In the genomic region with DNA sequence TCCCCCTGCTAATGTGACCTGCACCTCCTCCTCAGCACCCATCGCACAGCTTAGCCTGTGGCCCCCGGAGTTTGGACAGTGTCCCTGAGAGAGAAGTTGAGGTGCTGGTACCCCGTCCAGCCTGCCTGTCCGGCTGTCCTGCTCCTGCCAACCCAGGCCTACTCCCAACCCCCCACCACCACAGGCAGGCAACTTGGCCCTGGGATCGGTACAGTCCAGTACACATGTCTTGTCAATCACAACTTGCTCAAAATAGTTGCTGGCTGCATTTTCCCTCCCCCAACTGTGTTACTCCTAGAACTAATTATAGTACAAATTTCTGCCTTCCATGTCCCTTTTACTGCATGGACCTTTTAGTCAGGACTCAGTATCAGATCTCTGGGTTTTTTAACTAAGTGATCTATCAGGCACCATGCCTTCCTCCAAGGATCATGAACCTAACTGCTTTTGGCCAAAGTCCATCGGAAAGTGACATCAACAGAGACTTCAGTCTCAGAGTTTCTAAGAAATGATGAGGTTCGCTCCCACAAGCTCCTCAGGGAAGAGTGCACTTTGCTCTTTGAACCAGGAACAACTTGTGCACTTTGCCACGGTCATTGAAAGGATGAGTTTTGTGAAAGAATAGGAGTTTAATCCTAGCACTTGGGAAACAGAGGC, we compare ENCODE assay signal across 10 mouse cellular contexts. TPM values are rescaled to one million over a fixed set of nuclear protein-coding genes. Genes with fewer than 3 reads are reported as not detected.
DNase-seq lines count a peak whose midpoint lies in the region; ATAC-seq lines count a peak whose summit lies in the region.
"Had no signal": no experiment of that assay in that cellular context is flagged by ENCODE, and none has a peak within 500 bp of the region (broad histone marks: within the 10 kb centered on the region; RNA-seq: fewer than 3 reads in every experiment).

A gene (minus strand): TSS at position 201 of the 657 bp plus-strand sequence.

- H3K27ac ChIP-seq in kidney, embryonic 15.5 days: no peak within 1 kb of the TSS
- no peak within 1 kb of the TSS for H3K27ac ChIP-seq in intestine, embryonic 15.5 days
- H3K27ac ChIP-seq: midbrain, embryonic 13.5 days had no signal

- WGBS in kidney, embryonic 15.5 days: 83% methylated on average over 8 of the region's 8 CpGs
- 75% methylated on average over 8 of the region's 8 CpGs for WGBS in intestine, embryonic 15.5 days

- 0 out of 2 replicates have a peak, but pooled peaks cover 1% of the 10 kb centered on the region for H3K4me1 ChIP-seq in kidney, embryonic 15.5 days
- H3K4me1 ChIP-seq in intestine, embryonic 15.5 days (replicated peaks): 0 out of 2 replicates have a peak, but pooled peaks cover 2% of the 10 kb centered on the region
- H3K4me1 ChIP-seq: midbrain, embryonic 13.5 days had no signal

- H3K9me3 ChIP-seq in kidney, embryonic 15.5 days (replicated peaks): no peaks in the 10 kb centered on the region
- no peaks in the 10 kb centered on the region for H3K9me3 ChIP-seq in intestine, embryonic 15.5 days
- H3K9me3 ChIP-seq: midbrain, embryonic 13.5 days had no signal

- no peak for ATAC-seq in kidney, embryonic 15.5 days (replicated peaks; ENCODE audit: low FRiP score)
- peak; percentile 48 for ATAC-seq in intestine, embryonic 15.5 days
- ATAC-seq: midbrain, embryonic 13.5 days had no signal

- H3K9ac ChIP-seq in kidney, embryonic 15.5 days: no peak within 1 kb of the TSS
- no peak within 1 kb of the TSS for H3K9ac ChIP-seq in intestine, embryonic 15.5 days
- H3K9ac ChIP-seq: midbrain, embryonic 13.5 days had no signal

- H3K27me3 ChIP-seq in kidney, embryonic 15.5 days: peaks cover 18% of the 10 kb centered on the region
- no peaks in the 10 kb centered on the region for H3K27me3 ChIP-seq in intestine, embryonic 15.5 days (replicated peaks)

- H3K4me2 ChIP-seq in kidney, embryonic 15.5 days: no peak within 1 kb of the TSS
- H3K4me2 ChIP-seq in intestine, embryonic 15.5 days (replicated peaks): no peak within 1 kb of the TSS
- H3K4me2 ChIP-seq: midbrain, embryonic 13.5 days had no signal

- no peaks in the 10 kb centered on the region for H3K36me3 ChIP-seq in kidney, embryonic 15.5 days
- H3K36me3 ChIP-seq in intestine, embryonic 15.5 days: no peaks in the 10 kb centered on the region
- H3K36me3 ChIP-seq: midbrain, embryonic 13.5 days had no signal

- peak; percentile 44 for DNase-seq in kidney, adult 18-20 months
- DNase-seq in heart, adult 8-10 months (ENCODE audit: low spot score): peak; percentile 69
- peak; percentile 93 for DNase-seq in skeletal muscle tissue, adult 2 months (ENCODE audit: low read depth, low spot score)
- no peak for DNase-seq in adrenal gland, postnatal 36 days
- no peak for DNase-seq in left cerebral cortex, adult 11 months (ENCODE audit: low spot score)
- no peak for DNase-seq in adrenal gland, postnatal 4 days (ENCODE audit: low spot score in 2 of 2)
- DNase-seq: cerebellum, postnatal 25 days had no signal

- no peak within 1 kb of the TSS for H3K4me3 ChIP-seq in kidney, embryonic 15.5 days (replicated peaks)
- no peak within 1 kb of the TSS for H3K4me3 ChIP-seq in intestine, embryonic 15.5 days (replicated peaks)
- H3K4me3 ChIP-seq: midbrain, embryonic 13.5 days had no signal

RNA-seq across cellular contexts. Expression of the gene that starts here (rescaled TPM):
- 2.2 and 3.3 TPM in 2 replicates for polyA plus RNA-seq in kidney, embryonic 15.5 days (2015; fragmentation: Nextera tagmentation; extraction: Ambion mirVana)
- 100 to 1,000 TPM; 120 to 148 (median 126) TPM for total RNA-seq in heart, adult 8-10 months (2022)
- polyA plus RNA-seq in intestine, embryonic 15.5 days (2015; fragmentation: Nextera tagmentation; extraction: Ambion mirVana): 0.13 and 0.52 TPM in 2 replicates
- under 1 TPM; 0.30 TPM for total RNA-seq in adrenal gland, postnatal 36 days (2021)
- total RNA-seq in adrenal gland, postnatal 4 days (2021): 10 to 100 TPM in 1 of 2 experiments, 1 to 10 TPM in 1; 3.6 to 11.8 TPM

Comparison
In these comparisons a context has a peak if more than half of its experiments do, and no peak if none do; other contexts are left out.
1. RNA of the gene that starts here (total RNA-seq): 120 to 148 TPM in heart, adult 8-10 months; 3.6 to 11.8 TPM in adrenal gland, postnatal 4 days and 0.30 TPM in adrenal gland, postnatal 36 days; every median in the first group is over 4 times any median in the second.
2. Peak in ATAC-seq in intestine, embryonic 15.5 days; RNA of the gene not detected or under 1 TPM.
3. DNase-seq: peak in kidney, adult 18-20 months (single experiment), heart, adult 8-10 months (single experiment) and skeletal muscle tissue, adult 2 months (single experiment); none in adrenal gland, postnatal 36 days (0 of 2), left cerebral cortex, adult 11 months (single experiment) and adrenal gland, postnatal 4 days (0 of 2).